Mouse (Mus musculus): ENCODE measurements at regions not wholly inside any gene's neighbourhood (a gene's known extent, or its start where the extent isn't known, plus 50 kb on each side); places are given as distances from the start of the nearest gene placed in this dataset.

GRCm38 (mm10) chr12:106310585-106311319, 300.7 kb downstream of the Vrk1 start:
- WGBS = 4% methylated on average over 34 of the region's 34 CpGs
- no peak for TF ChIP-seq POLR2A (IDR thresholded peaks at IDR 0.05; ENCODE audit: borderline replicate concordance, insufficient read depth, low read length)
- no peak for TF ChIP-seq CTCF (IDR thresholded peaks at IDR 0.05; ENCODE audit: borderline replicate concordance, insufficient read depth, low read depth, low read length)
- Histone ChIP-seq H3K4me3 (replicated peaks; ENCODE audit: insufficient read depth, low read depth, low read length) (no peak overlapping the region), H3K27ac (ENCODE audit: insufficient read depth, low read length) (no peak overlapping the region), H3K4me1 (ENCODE audit: control insufficient read depth, insufficient read depth, low read length) (no peaks in the 10 kb centered on the region), H3K27me3 (ENCODE audit: control insufficient read depth, insufficient read depth, low read length) (no peaks in the 10 kb centered on the region; the same call in 1 of the 2 replicates)
- DNase-seq = peak in 1 of 2 experiments; percentile 15

GRCm38 (mm10) chr12:106311320-106311825, 301.3 kb downstream of the Vrk1 start:
- TF ChIP-seq POLR2A (IDR thresholded peaks at IDR 0.05; ENCODE audit: borderline replicate concordance, insufficient read depth, low read length) = no peak
- no peak for TF ChIP-seq CTCF (IDR thresholded peaks at IDR 0.05; ENCODE audit: borderline replicate concordance, insufficient read depth, low read depth, low read length)
- Histone ChIP-seq H3K27me3 (ENCODE audit: control insufficient read depth, insufficient read depth, low read length) (no peaks in the 10 kb centered on the region; the same call in 1 of the 2 replicates), H3K4me1 (ENCODE audit: control insufficient read depth, insufficient read depth, low read length) (no peaks in the 10 kb centered on the region), H3K4me3 (replicated peaks; ENCODE audit: insufficient read depth, low read depth, low read length) (no peak overlapping the region), H3K27ac (ENCODE audit: insufficient read depth, low read length) (no peak overlapping the region)
- no peak for DNase-seq
- WGBS = 45% methylated on average over 7 of the region's 7 CpGs

- no peaks in the 10 kb centered on the region; the same call in 1 of the 2 replicates for H3K27me3 ChIP-seq (ENCODE audit: control insufficient read depth, insufficient read depth, low read length)
- TF ChIP-seq CTCF (IDR thresholded peaks at IDR 0.05; ENCODE audit: borderline replicate concordance, insufficient read depth, low read depth, low read length) (no peak), POLR2A (IDR thresholded peaks at IDR 0.05; ENCODE audit: borderline replicate concordance, insufficient read depth, low read length) (no peak)
- peak in 1 of 2 experiments; percentile 10 for DNase-seq
- WGBS = 51% methylated on average over 17 of the region's 17 CpGs
- H3K4me3 ChIP-seq (replicated peaks; ENCODE audit: insufficient read depth, low read depth, low read length) = no peak overlapping the region
- H3K4me1 ChIP-seq (ENCODE audit: control insufficient read depth, insufficient read depth, low read length) = no peaks in the 10 kb centered on the region
- no peak overlapping the region for H3K27ac ChIP-seq (ENCODE audit: insufficient read depth, low read length)
Measured at GRCm38 (mm10) chr12:106311831-106312600, 302.0 kb downstream of the Vrk1 start.

- Histone ChIP-seq H3K27me3 (ENCODE audit: control insufficient read depth, insufficient read depth, low read length) (peaks cover 3% of the 10 kb centered on the region; the same call in 1 of the 2 replicates), H3K27ac (ENCODE audit: insufficient read depth, low read length) (no peak overlapping the region), H3K4me1 (ENCODE audit: control insufficient read depth, insufficient read depth, low read length) (no peaks in the 10 kb centered on the region), H3K4me3 (replicated peaks; ENCODE audit: insufficient read depth, low read depth, low read length) (no peak overlapping the region)
- no peak for DNase-seq
- 40% methylated on average over 16 of the region's 16 CpGs for WGBS
- no peak for TF ChIP-seq POLR2A (IDR thresholded peaks at IDR 0.05; ENCODE audit: borderline replicate concordance, insufficient read depth, low read length)
Measured at GRCm38 (mm10) chr12:106317738-106318137, 307.7 kb downstream of the Vrk1 start.

- WGBS = 6% methylated on average over 7 of the region's 7 CpGs
- no peaks in the 10 kb centered on the region for H3K4me1 ChIP-seq (ENCODE audit: control insufficient read depth, insufficient read depth, low read length)
- peak in 1 of 2 experiments; percentile 13 for DNase-seq
- peaks cover 7% of the 10 kb centered on the region; the same call in 1 of the 2 replicates for H3K27me3 ChIP-seq (ENCODE audit: control insufficient read depth, insufficient read depth, low read length)
- no peak for TF ChIP-seq POLR2A (IDR thresholded peaks at IDR 0.05; ENCODE audit: borderline replicate concordance, insufficient read depth, low read length)
- no peak for TF ChIP-seq CTCF (IDR thresholded peaks at IDR 0.05; ENCODE audit: borderline replicate concordance, insufficient read depth, low read depth, low read length)
- no peak overlapping the region for H3K4me3 ChIP-seq (replicated peaks; ENCODE audit: insufficient read depth, low read depth, low read length)
- H3K27ac ChIP-seq (ENCODE audit: insufficient read depth, low read length) = no peak overlapping the region
Measured at GRCm38 (mm10) chr12:106321511-106321910, 311.5 kb downstream of the Vrk1 start.

- Histone ChIP-seq H3K27ac (ENCODE audit: insufficient read depth, low read length) (no peak overlapping the region), H3K27me3 (ENCODE audit: control insufficient read depth, insufficient read depth, low read length) (peaks cover 4% of the 10 kb centered on the region; the same call in 1 of the 2 replicates), H3K4me3 (replicated peaks; ENCODE audit: insufficient read depth, low read depth, low read length) (no peak overlapping the region), H3K4me1 (ENCODE audit: control insufficient read depth, insufficient read depth, low read length) (no peaks in the 10 kb centered on the region)
- no peak for DNase-seq
- 16% methylated on average over 4 of the region's 4 CpGs for WGBS
- no peak for TF ChIP-seq CTCF (IDR thresholded peaks at IDR 0.05; ENCODE audit: borderline replicate concordance, insufficient read depth, low read depth, low read length)
- TF ChIP-seq POLR2A (IDR thresholded peaks at IDR 0.05; ENCODE audit: borderline replicate concordance, insufficient read depth, low read length) = no peak
Measured at GRCm38 (mm10) chr12:106326611-106327010, 316.6 kb downstream of the Vrk1 start.

- Histone ChIP-seq H3K27me3 (ENCODE audit: control insufficient read depth, insufficient read depth, low read length) (peaks cover 4% of the 10 kb centered on the region; the same call in 1 of the 2 replicates), H3K4me3 (replicated peaks; ENCODE audit: insufficient read depth, low read depth, low read length) (no peak overlapping the region), H3K27ac (ENCODE audit: insufficient read depth, low read length) (no peak overlapping the region), H3K4me1 (ENCODE audit: control insufficient read depth, insufficient read depth, low read length) (no peaks in the 10 kb centered on the region)
- no peak for DNase-seq
- 40% methylated on average over 5 of the region's 5 CpGs for WGBS
- TF ChIP-seq POLR2A (IDR thresholded peaks at IDR 0.05; ENCODE audit: borderline replicate concordance, insufficient read depth, low read length) (no peak), CTCF (IDR thresholded peaks at IDR 0.05; ENCODE audit: borderline replicate concordance, insufficient read depth, low read depth, low read length) (no peak)
Measured at GRCm38 (mm10) chr12:106327351-106327750, 317.3 kb downstream of the Vrk1 start.

Data from cerebellum, adult 2 months (tissue).